Comparison of ENCODE assay signal across 8 mouse cellular contexts in the genomic region with DNA sequence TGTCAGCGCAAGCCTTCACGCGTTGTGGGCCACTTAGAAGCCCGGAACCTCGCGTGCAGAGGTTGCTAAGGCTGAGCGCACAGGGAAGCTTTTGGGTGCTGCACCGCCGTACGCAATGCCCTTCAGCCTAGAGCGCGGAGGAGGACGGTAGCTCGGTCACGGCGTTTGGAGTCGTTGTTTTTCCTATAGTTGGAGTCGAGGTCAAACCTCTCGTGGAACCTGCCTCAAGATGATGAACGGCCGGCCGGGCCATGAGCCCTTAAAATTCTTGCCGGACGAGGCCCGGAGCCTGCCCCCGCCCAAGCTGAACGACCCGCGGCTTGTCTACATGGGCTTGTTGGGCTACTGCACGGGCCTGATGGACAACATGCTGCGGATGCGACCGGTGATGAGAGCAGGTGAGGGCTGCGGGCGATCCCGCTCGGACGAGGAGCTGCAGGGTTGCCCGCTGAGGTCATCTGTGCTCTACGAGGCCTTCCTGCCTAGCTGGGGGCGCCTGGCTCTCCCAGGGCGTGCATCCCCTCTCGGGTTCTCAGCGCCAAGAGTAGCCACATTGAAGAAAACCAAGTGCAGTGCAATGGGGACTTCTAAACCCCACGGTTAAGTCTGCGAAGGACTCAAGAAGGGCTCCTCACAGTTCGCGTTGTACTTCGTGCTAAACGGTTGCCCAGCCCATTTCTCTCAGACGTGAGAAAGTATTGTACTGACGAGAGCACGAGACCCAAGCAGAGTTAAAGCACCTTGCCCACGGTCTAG. TPM values are rescaled to one million over a fixed set of nuclear protein-coding genes. Genes with fewer than 3 reads are reported as not detected.
DNase-seq lines count a peak whose midpoint lies in the region; ATAC-seq and TF ChIP-seq lines count a peak whose summit lies in the region.

A gene (plus strand): TSS at position 44 of the 756 bp plus-strand sequence.

- H3K27ac ChIP-seq in forebrain, embryonic 10.5 days: peak within 1 kb of the TSS; percentile 95
- H3K27ac ChIP-seq in heart, embryonic 15.5 days: peak within 1 kb of the TSS; percentile 95

- peaks cover 29% of the 10 kb centered on the region for H3K4me1 ChIP-seq in E14TG2a.4 (replicated peaks; ENCODE audit: low read depth, low read length)
- peaks cover 26% of the 10 kb centered on the region for H3K4me1 ChIP-seq in forebrain, embryonic 10.5 days
- peaks cover 18% of the 10 kb centered on the region for H3K4me1 ChIP-seq in heart, embryonic 15.5 days (replicated peaks)
- peaks cover 11% of the 10 kb centered on the region; the same call in 1 of the 2 replicates for H3K4me1 ChIP-seq in lung, adult 2 months (ENCODE audit: control insufficient read depth, insufficient read depth, low read length)

- peak; percentile 98; the same call in 1 of the 2 replicates for TF ChIP-seq POLR2A in lung, adult 2 months (IDR thresholded peaks at IDR 0.05; ENCODE audit: borderline replicate concordance, extremely low read depth, low read depth, low read length)

- H3K9ac ChIP-seq in heart, embryonic 15.5 days: peak within 1 kb of the TSS; percentile 98

- H3K27me3 ChIP-seq in E14TG2a.4 (ENCODE audit: insufficient read depth, low read length): no peaks in the 10 kb centered on the region
- no peaks in the 10 kb centered on the region for H3K27me3 ChIP-seq in forebrain, embryonic 10.5 days (ENCODE audit: poor library complexity, severe bottlenecking)
- H3K27me3 ChIP-seq in heart, embryonic 15.5 days: no peaks in the 10 kb centered on the region

- TF ChIP-seq CTCF in E14TG2a.4 (conservative IDR thresholded peaks at IDR 0.05; ENCODE audit: low read length): no peak
- TF ChIP-seq CTCF in lung, adult 2 months (IDR thresholded peaks at IDR 0.05; ENCODE audit: insufficient read depth, low read length): no peak

- peak within 1 kb of the TSS; percentile 96 for H3K4me3 ChIP-seq in E14TG2a.4 (replicated peaks; ENCODE audit: low read length)
- H3K4me3 ChIP-seq in forebrain, embryonic 10.5 days: peak within 1 kb of the TSS; percentile 74
- H3K4me3 ChIP-seq in heart, embryonic 15.5 days: peak within 1 kb of the TSS; percentile 98
- peak within 1 kb of the TSS; percentile 80 for H3K4me3 ChIP-seq in lung, adult 2 months (replicated peaks; ENCODE audit: extremely low read depth, low read depth, low read length)

- no peaks in the 10 kb centered on the region for H3K9me3 ChIP-seq in E14TG2a.4 (ENCODE audit: low read length)
- H3K9me3 ChIP-seq in forebrain, embryonic 10.5 days: peaks cover 20% of the 10 kb centered on the region; the same call in 1 of the 2 replicates
- H3K9me3 ChIP-seq in heart, embryonic 15.5 days (replicated peaks): no peaks in the 10 kb centered on the region

- under 1% methylated on average over 54 of the region's 54 CpGs for WGBS in forebrain, embryonic 10.5 days
- under 1% methylated on average over 54 of the region's 54 CpGs for WGBS in heart, embryonic 15.5 days
- WGBS in lung, adult 2 months: under 1% methylated on average over 54 of the region's 54 CpGs

- peaks cover 10% of the 10 kb centered on the region; the same call in 1 of the 2 replicates for H3K36me3 ChIP-seq in E14TG2a.4 (ENCODE audit: insufficient read depth, low read length)
- peaks cover 35% of the 10 kb centered on the region for H3K36me3 ChIP-seq in forebrain, embryonic 10.5 days (replicated peaks)
- peaks cover 4% of the 10 kb centered on the region; the same call in 1 of the 2 replicates for H3K36me3 ChIP-seq in heart, embryonic 15.5 days

- DNase-seq in c-Kit-negative CD71-positive TER-119-positive erythroid progenitor cells, embryonic 14.5 days (ENCODE audit: low read depth, low spot score): peak; percentile 66
- DNase-seq in forebrain, embryonic 10.5 days (ENCODE audit: extremely low spot score, low spot score): peak; percentile 79
- peak; percentile 84 to 89 for DNase-seq in kidney, postnatal 25 days
- peak; percentile 70 for DNase-seq in lung, adult 2 months
- peak; percentile 30 to 49 for DNase-seq in thymus, adult 18-20 months

- ATAC-seq in heart, embryonic 15.5 days (replicated peaks; ENCODE audit: insufficient number of reproducible peaks, insufficient read depth, low FRiP score, low read depth): peak; percentile 87
- peak; percentile 91 for ATAC-seq in neutrophil, adult 5-6 weeks (ENCODE audit: extremely low read depth, insufficient number of reproducible peaks, low FRiP score, poor library complexity, severe bottlenecking)

- peak within 1 kb of the TSS; percentile 71 for H3K4me2 ChIP-seq in heart, embryonic 15.5 days

RNA-seq across cellular contexts. Expression of the gene that starts here (rescaled TPM):
- polyA plus RNA-seq in forebrain, embryonic 10.5 days (2016; fragmentation: Nextera tagmentation; extraction: Ambion mirVana): 320 and 327 TPM in 2 replicates
- polyA plus RNA-seq in heart, embryonic 15.5 days (2015; fragmentation: Nextera tagmentation; extraction: Ambion mirVana): 451 and 701 TPM in 2 replicates
- polyA plus RNA-seq in lung, adult 2 months (2012; rRNA removed): 134 and 135 TPM in 2 replicates
- total RNA-seq in neutrophil, adult 5-6 weeks (2017): 31.3 and 32.9 TPM in 2 replicates

Comparison
In these comparisons a context has a peak if more than half of its experiments do, and no peak if none do; other contexts are left out.
1. Peak in every context shown above with its lines: DNase-seq, ATAC-seq, H3K4me3 ChIP-seq and H3K27ac ChIP-seq.